12 mouse cellular contexts compared by ENCODE assay signal in genomic region chr15:3251031-3251717, GRCm38 (mm10). TPM values are rescaled to one million over a fixed set of nuclear protein-coding genes. Genes with fewer than 3 reads are reported as not detected.
A peak's percentile ranks its signal among the peaks of the same experiment; 100 is the strongest.
DNase-seq lines count a peak whose midpoint lies in the region; ATAC-seq and TF ChIP-seq lines count a peak whose summit lies in the region.
"Had no signal": no experiment of that assay in that cellular context is flagged by ENCODE, and none has a peak within 500 bp of the region (broad histone marks: within the 10 kb centered on the region; RNA-seq: fewer than 3 reads in every experiment).

No protein-coding gene starts in this region.

- H3K9me3 ChIP-seq in liver, embryonic 14.5 days (ENCODE audit: control insufficient read depth, low read length): no peaks in the 10 kb centered on the region
- no peaks in the 10 kb centered on the region for H3K9me3 ChIP-seq in stomach, embryonic 16.5 days (replicated peaks; ENCODE audit: control insufficient read depth, low read length)
- H3K9me3 ChIP-seq: forebrain, embryonic 13.5 days had no signal

- ATAC-seq in liver, embryonic 14.5 days (ENCODE audit: insufficient read depth): peak; percentile 19; the same call in 1 of the 2 replicates
- ATAC-seq in stomach, embryonic 16.5 days (ENCODE audit: insufficient read depth, low FRiP score): peak; percentile 85
- no peak for ATAC-seq in frontal cortex, adult (ENCODE audit: low TSS enrichment)
- ATAC-seq: forebrain, embryonic 13.5 days had no signal

- H3K4me2 ChIP-seq in liver, embryonic 14.5 days (ENCODE audit: low read depth): no peak overlapping the region
- H3K4me2 ChIP-seq in stomach, embryonic 16.5 days (ENCODE audit: low read depth, low read length): no peak overlapping the region
- H3K4me2 ChIP-seq: forebrain, embryonic 13.5 days; limb, embryonic 13.5 days had no signal

- H3K4me1 ChIP-seq in testis, adult 2 months (ENCODE audit: control insufficient read depth, insufficient read depth, low read length): 0 out of 2 replicates have a peak, but pooled peaks cover 3% of the 10 kb centered on the region
- H3K4me1 ChIP-seq in liver, embryonic 14.5 days (replicated peaks; ENCODE audit: control insufficient read depth in 2 of 2, insufficient read depth in 2 of 2, low read length in 1 of 2): peaks cover 0 to 12% of the 10 kb centered on the region in 2 experiments; a peak in 1 of 4 replicates
- H3K4me1 ChIP-seq in stomach, embryonic 16.5 days (ENCODE audit: control insufficient read depth, insufficient read depth, low read length): peaks cover 14% of the 10 kb centered on the region
- H3K4me1 ChIP-seq: forebrain, embryonic 13.5 days had no signal

- intact Hi-C loops in heart, postnatal 10 days (cut with DNase I): no loop called here

- TF ChIP-seq CTCF in testis, adult 2 months (IDR thresholded peaks at IDR 0.05; ENCODE audit: control insufficient read depth, insufficient read depth, insufficient replicate concordance, low read depth, low read length): no peak
- TF ChIP-seq CTCF in liver, embryonic 14.5 days (IDR thresholded peaks at IDR 0.05; ENCODE audit: low read depth): no peak

- peak overlapping the region; percentile 69 for H3K27ac ChIP-seq in testis, adult 2 months (ENCODE audit: control insufficient read depth, insufficient read depth, low read depth, low read length)
- no peak overlapping the region for H3K27ac ChIP-seq in liver, embryonic 14.5 days
- H3K27ac ChIP-seq in stomach, embryonic 16.5 days (ENCODE audit: low read length): peak overlapping the region; percentile 93
- H3K27ac ChIP-seq: forebrain, embryonic 13.5 days; limb, embryonic 13.5 days had no signal

- no peak overlapping the region for H3K4me3 ChIP-seq in testis, adult 2 months (ENCODE audit: control insufficient read depth, low read depth, low read length)
- H3K4me3 ChIP-seq in liver, embryonic 14.5 days (ENCODE audit: insufficient read depth in 1 of 2, low read depth in 2 of 2, low read length in 2 of 2): no peak overlapping the region
- no peak overlapping the region for H3K4me3 ChIP-seq in stomach, embryonic 16.5 days (replicated peaks; ENCODE audit: low read length)
- H3K4me3 ChIP-seq: forebrain, embryonic 13.5 days; limb, embryonic 13.5 days had no signal

- DNase-seq in heart, adult 8-10 months (ENCODE audit: low spot score): peak; percentile 75
- DNase-seq in heart, postnatal 10 days: no peak
- no peak for DNase-seq in testis, postnatal 14 days (ENCODE audit: low spot score)
- no peak for DNase-seq in liver, embryonic 14.5 days (ENCODE audit: low read depth in 3 of 3, low spot score in 3 of 3)
- no peak for DNase-seq in embryo, embryonic 10.5 days (ENCODE audit: low spot score)
- DNase-seq: thymus, adult 2 months had no signal

- WGBS in liver, embryonic 14.5 days (ENCODE audit: insufficient replicate concordance): 50% methylated on average over 3 of the region's 3 CpGs
- 41% methylated on average over 3 of the region's 3 CpGs for WGBS in stomach, embryonic 16.5 days

- no peak overlapping the region for H3K9ac ChIP-seq in liver, embryonic 14.5 days (replicated peaks)
- H3K9ac ChIP-seq in stomach, embryonic 16.5 days (ENCODE audit: low read length): 0 out of 2 replicates have a peak overlapping the region, but pooled peaks have one; percentile 31
- H3K9ac ChIP-seq: forebrain, embryonic 13.5 days; limb, embryonic 13.5 days had no signal

- no peak for TF ChIP-seq POLR2A in testis, adult 2 months (IDR thresholded peaks at IDR 0.05; ENCODE audit: control insufficient read depth, low read depth, low read length)

- no peaks in the 10 kb centered on the region for H3K36me3 ChIP-seq in testis, adult 2 months (ENCODE audit: control insufficient read depth, insufficient read depth, low read length)
- no peaks in the 10 kb centered on the region for H3K36me3 ChIP-seq in liver, embryonic 14.5 days (replicated peaks; ENCODE audit: control insufficient read depth, insufficient read depth, low read depth)
- no peaks in the 10 kb centered on the region for H3K36me3 ChIP-seq in stomach, embryonic 16.5 days (ENCODE audit: control insufficient read depth, insufficient read depth, low read length)
- H3K36me3 ChIP-seq: limb, embryonic 13.5 days had no signal

- H3K27me3 ChIP-seq in testis, adult 2 months (ENCODE audit: control insufficient read depth, insufficient read depth, low read length): no peaks in the 10 kb centered on the region
- H3K27me3 ChIP-seq in liver, embryonic 14.5 days (ENCODE audit: control insufficient read depth, insufficient read depth, low read length): no peaks in the 10 kb centered on the region
- no peaks in the 10 kb centered on the region for H3K27me3 ChIP-seq in stomach, embryonic 16.5 days (ENCODE audit: control insufficient read depth, insufficient read depth, low read length)
- H3K27me3 ChIP-seq: forebrain, embryonic 13.5 days; limb, embryonic 13.5 days had no signal

- no peak for TF ChIP-seq EP300 in liver, embryonic 14.5 days (IDR thresholded peaks at IDR 0.05; ENCODE audit: low read depth)

RNA-seq across cellular contexts. Expression of gene Selenop, which starts 17.2 kb away (rescaled TPM):
- total RNA-seq in heart, adult 8-10 months (2022): 100 to 1,000 TPM; 281 to 334 (median 316) TPM
- 100 to 1,000 TPM; 257 to 282 TPM for total RNA-seq in heart, postnatal 10 days (2021)
- 21.4 and 22.4 TPM in 2 replicates for polyA plus RNA-seq in testis, adult 2 months (2012; rRNA removed)
- polyA plus RNA-seq in liver, embryonic 14.5 days (2012; rRNA removed): 205 and 242 TPM in 2 replicates
- polyA plus RNA-seq in liver, embryonic 14.5 days (2014; fragmentation: Nextera tagmentation; extraction: Ambion mirVana): 465 and 470 TPM in 2 replicates
- 377 and 381 TPM in 2 replicates for polyA plus RNA-seq in stomach, embryonic 16.5 days (2015; fragmentation: Nextera tagmentation; extraction: Ambion mirVana)

RNA-seq across cellular contexts. Expression of gene Ccdc152, which starts 52.2 kb away (rescaled TPM):
- under 1 TPM in 3 of 4 experiments, not detected in 1; 0.20 to 0.69 (median 0.38) TPM for total RNA-seq in heart, adult 8-10 months (2022)
- total RNA-seq in heart, postnatal 10 days (2021): under 1 TPM; 0.20 to 0.45 TPM
- polyA plus RNA-seq in testis, adult 2 months (2012; rRNA removed): 0.70 and 0.77 TPM in 2 replicates
- polyA plus RNA-seq in liver, embryonic 14.5 days (2012; rRNA removed): 0.90 and 2.7 TPM in 2 replicates
- polyA plus RNA-seq in liver, embryonic 14.5 days (2014; fragmentation: Nextera tagmentation; extraction: Ambion mirVana): 0.56 and 0.95 TPM in 2 replicates
- polyA plus RNA-seq in stomach, embryonic 16.5 days (2015; fragmentation: Nextera tagmentation; extraction: Ambion mirVana): 0.22 and 0.28 TPM in 2 replicates
- total RNA-seq: layer of hippocampus, adult 8-10 months had no signal
- polyA plus RNA-seq: forebrain, embryonic 13.5 days had no signal
